Mouse (Mus musculus) neutrophil, adult 83 days (primary cell): ENCODE results near the gene D130043K22Rik. TPM values are rescaled to one million over a fixed set of nuclear protein-coding genes. Genes with fewer than 3 reads are reported as not detected.

ENCODE experiments used
- total RNA-seq, 2 experiments: library from RNA; stranded (reverse); gene quantifications; one replicate each; pipeline ENCODE4 v1.2.4; 2023

D130043K22Rik gene
- not detected for total RNA-seq

GRCm38 (mm10) chr13:24844983-24845955 lies at the start of gene D130043K22Rik:
Gene D130043K22Rik (plus strand): TSS chr13:24845135.

GRCm38 (mm10) chr13:24801308-24801921 lies 43.5 kb upstream of the D130043K22Rik start, which contains the start of gene BC005537:
Gene BC005537 (plus strand): TSS chr13:24801657.

DNA sequence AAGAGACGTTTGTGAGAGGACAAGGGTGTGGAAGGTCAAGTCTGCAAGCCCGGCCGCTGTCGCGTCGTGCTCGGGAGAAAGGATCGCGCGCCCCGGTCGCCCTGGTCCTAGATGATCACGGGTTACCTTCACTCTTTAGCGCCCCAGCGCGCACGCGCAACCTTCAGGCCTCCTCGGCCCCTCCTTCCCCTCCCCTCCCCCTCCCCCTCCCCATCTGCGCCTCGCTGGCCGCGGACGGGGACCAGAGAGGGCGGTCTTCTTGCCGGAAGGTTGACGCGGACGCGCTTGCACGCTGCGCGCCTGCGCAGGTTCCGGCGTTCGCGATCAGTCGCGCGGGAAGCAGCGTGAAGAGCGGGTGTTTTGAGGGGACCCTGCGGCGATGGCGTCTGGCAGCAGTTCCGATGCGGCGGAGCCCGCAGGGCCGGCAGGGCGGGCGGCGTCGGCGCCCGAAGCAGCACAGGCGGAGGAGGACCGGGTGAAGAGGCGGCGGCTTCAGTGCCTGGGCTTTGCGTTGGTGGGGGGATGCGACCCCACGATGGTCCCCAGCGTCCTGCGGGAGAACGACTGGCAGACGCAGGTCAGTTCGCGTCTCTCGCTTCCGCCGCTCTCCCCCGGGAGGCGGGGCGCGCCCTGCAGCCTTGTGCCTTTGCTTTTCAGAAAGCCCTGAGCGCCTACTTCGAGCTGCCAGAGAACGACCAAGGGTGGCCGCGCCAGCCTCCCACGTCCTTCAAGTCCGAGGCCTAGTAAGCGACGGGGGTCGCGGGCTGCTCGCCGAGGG lies 13.4 kb upstream of the D130043K22Rik start, which contains the start of the genes Acot13 and Tdp2:
Gene Acot13, minus strand, starts transcription at position 188 of the 778 bp plus-strand sequence.
Gene Tdp2, plus strand, starts transcription at position 327 of the 778 bp plus-strand sequence.

DNA sequence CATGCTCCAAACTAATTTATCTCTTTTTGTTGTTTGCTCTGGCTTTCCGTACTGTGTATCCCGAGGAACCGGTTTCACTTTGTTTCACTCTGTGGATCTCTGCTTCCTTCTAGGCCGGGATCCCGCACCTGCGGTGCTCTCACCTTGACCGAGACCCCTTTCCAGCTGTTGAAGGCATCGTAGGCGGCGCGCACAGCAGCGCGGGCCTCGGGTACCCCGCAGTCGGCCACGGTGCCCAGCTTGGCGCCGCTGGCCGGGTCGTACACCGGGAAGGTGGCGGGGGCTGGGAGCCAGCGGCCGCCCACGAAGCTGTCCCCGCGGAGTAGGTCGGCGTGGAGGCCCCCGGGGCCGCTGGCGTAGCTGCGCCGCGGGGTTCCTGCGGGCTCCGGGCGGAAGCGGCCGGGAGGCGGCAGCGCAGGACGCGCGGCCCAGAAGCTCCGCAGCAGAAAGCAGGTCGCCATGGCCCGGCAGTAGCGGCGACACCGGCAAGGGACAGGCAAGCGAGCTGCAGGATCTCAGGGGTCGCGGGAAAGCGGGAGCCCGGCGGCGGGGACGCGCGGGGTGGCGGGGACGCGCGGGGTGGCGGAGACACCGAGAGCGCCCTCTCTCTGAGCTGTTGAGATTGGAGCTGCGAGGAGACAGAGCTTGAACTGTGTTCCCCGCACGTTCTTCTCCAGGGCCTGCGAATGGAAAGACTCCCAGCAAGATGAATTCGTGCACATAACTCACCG lies 92.3 kb downstream of the D130043K22Rik start, which contains the start of gene Aldh5a1:
Gene Aldh5a1, minus strand, starts transcription at position 554 of the 731 bp plus-strand sequence.

DNA sequence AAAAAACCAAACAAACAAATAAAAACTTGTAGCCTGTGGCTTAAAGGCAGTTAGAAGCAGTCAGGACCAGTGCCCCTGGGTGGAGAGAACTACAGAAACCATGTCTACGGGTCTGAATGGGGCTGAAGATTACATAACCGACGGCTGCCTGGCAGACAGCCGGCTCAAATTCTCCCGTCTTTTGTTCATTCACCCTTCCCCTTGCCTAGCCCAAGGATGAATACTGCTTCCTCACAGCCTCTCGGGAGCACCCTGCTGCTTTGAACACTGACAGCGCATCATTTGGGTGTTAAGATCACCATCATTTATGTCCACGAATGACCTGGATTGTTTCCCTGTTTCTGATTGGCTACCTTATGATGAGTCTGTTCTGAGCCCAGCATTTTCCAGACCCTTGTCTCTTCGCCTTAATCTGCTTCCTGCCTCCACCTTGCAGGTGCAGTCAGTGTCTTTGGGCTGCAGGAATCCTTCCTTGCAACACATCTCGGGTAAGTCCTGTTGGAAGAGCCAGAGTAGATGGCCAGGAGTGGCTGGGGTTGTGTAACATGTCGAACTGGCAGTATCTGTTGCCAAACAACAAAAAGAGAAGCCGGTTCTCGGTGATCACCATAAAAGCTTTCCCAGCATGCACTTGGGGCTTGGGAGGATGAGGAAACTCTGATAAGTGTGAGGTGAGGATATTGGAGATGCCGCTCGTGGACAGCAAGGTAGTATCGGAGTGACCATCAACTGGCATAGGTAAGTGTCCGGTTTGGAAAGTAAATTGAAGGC lies 97.8 kb downstream of the D130043K22Rik start, which contains the start of gene Gpld1:
Gene Gpld1, plus strand, starts transcription at position 641 of the 771 bp plus-strand sequence.

Other genes starting within 250 kb of the D130043K22Rik start
- gene Armh2, start 103.9 kb upstream of the D130043K22Rik start, total RNA-seq: not detected
- 10 to 100 TPM; 35.9 to 40.2 TPM for gene Gmnn, start 83.2 kb upstream of the D130043K22Rik start, total RNA-seq
- 100 to 1,000 TPM; 150 to 172 TPM for gene BC005537, start 43.5 kb upstream of the D130043K22Rik start, total RNA-seq
- gene Acot13, start 13.6 kb upstream of the D130043K22Rik start, total RNA-seq: 10 to 100 TPM in 1 of 2 experiments, 1 to 10 TPM in 1; 8.7 to 10.3 TPM
- 10 to 100 TPM; 22.7 to 24.9 TPM for gene Tdp2, start 13.5 kb upstream of the D130043K22Rik start, total RNA-seq
- gene Aldh5a1, start 92.5 kb downstream of the D130043K22Rik start, total RNA-seq: 1 to 10 TPM in 1 of 2 experiments, under 1 TPM in 1; 0.66 to 1.3 TPM
- gene Gpld1, start 98.0 kb downstream of the D130043K22Rik start, total RNA-seq: under 1 TPM; 0.59 to 0.82 TPM
- 10 to 100 TPM; 25.5 to 28.7 TPM for gene Mrs2, start 175.2 kb downstream of the D130043K22Rik start, total RNA-seq
- gene Dcdc2a, start 210.9 kb downstream of the D130043K22Rik start, total RNA-seq: not detected